Mouse (Mus musculus) midbrain, embryonic 14.5 days (tissue): ENCODE data around the gene Gstm1. TPM values are rescaled to one million over a fixed set of nuclear protein-coding genes. Genes with fewer than 3 reads are reported as not detected.
A peak's percentile ranks its signal among the peaks of the same experiment; 100 is the strongest.
"Not testable (repeated sequence)": the region's sequence is repeated elsewhere in the genome, so short reads cannot be mapped to it uniquely, and the experiment has no call there.

ENCODE experiments used
- ATAC-seq: fragments of 200-750 bp; cut with Nextera tagmentation; 2 replicates; pipeline ENCODE4 v1.8.0; 2017; ENCODE audit warnings: moderate number of reproducible peaks, moderate library complexity; ENCODE audit not compliant: low FRiP score, low TSS enrichment
- DNase-seq: peaks from one replicate; pipeline ENCODE4 v3.0.0-alpha.2; 2015
- H3K27ac ChIP-seq: fragments of 300-500 bp; sonication (generic); replicated peaks from 2 replicates; pipeline ENCODE4 v1.5.1; 2014; ENCODE audit warnings: mild to moderate bottlenecking, low read depth, low read length, moderate library complexity
- H3K27me3 ChIP-seq: fragments of 300-500 bp; sonication (generic); 2 replicates; pipeline ENCODE4 v1.6.1; 2014; ENCODE audit warnings: low read length, control low read depth, mixed read lengths; ENCODE audit not compliant: control insufficient read depth, insufficient read depth
- H3K36me3 ChIP-seq: fragments of 300-500 bp; sonication (generic); 2 replicates; pipeline ENCODE4 v1.6.1; 2014; ENCODE audit warnings: low read length, control low read depth; ENCODE audit not compliant: control insufficient read depth, insufficient read depth
- H3K4me1 ChIP-seq: fragments of 300-500 bp; sonication (generic); 2 replicates; pipeline ENCODE4 v1.6.1; 2014; ENCODE audit warnings: mild to moderate bottlenecking, antibody characterized with exemption, low read length, control low read depth; ENCODE audit not compliant: control insufficient read depth, insufficient read depth
- H3K4me2 ChIP-seq: fragments of 300-500 bp; sonication (generic); 2 replicates; pipeline ENCODE4 v1.6.1; 2014; ENCODE audit warnings: mild to moderate bottlenecking, low read length, moderate library complexity
- H3K4me3 ChIP-seq: fragments of 300-500 bp; sonication (generic); replicated peaks from 2 replicates; pipeline ENCODE4 v1.5.1; 2014; ENCODE audit warnings: low read depth, low read length
- H3K9ac ChIP-seq: fragments of 300-500 bp; sonication (generic); replicated peaks from 2 replicates; pipeline ENCODE4 v1.6.1; 2014; ENCODE audit warnings: mild to moderate bottlenecking, low read length, moderate library complexity
- H3K9me3 ChIP-seq: fragments of 300-500 bp; sonication (generic); 2 replicates; pipeline ENCODE4 v1.6.1; 2016; ENCODE audit warnings: low read length, control low read depth, mixed read lengths; ENCODE audit not compliant: control insufficient read depth
- WGBS: fragments of 180-500 bp; shearing (Covaris S2); extraction: QIAGEN DNeasy Blood & Tissue Kit; methylation state at CpG from one replicate; pipeline ENCODE4 v1.1.7; 2014; 5-methylcytosine and 5-hydroxymethylcytosine counted together
- polyA plus RNA-seq: library from polyadenylated mRNA; unstranded; fragments of >200 nt; fragmentation: Nextera tagmentation; extraction: Ambion mirVana; gene quantifications from 2 replicates; pipeline ENCODE4 v1.2.1, GENCODE M21; 2014

The Gstm1 gene
- polyA plus RNA-seq, 1 experiment from 2014 or later: 58.9 TPM

GRCm38 (mm10) chr3:108022650-108023049, 4.9 kb upstream of the Gstm1 start:
- H3K27me3 ChIP-seq: no peaks in the 10 kb centered on the region

GRCm38 (mm10) chr3:108020351-108021022, 2.7 kb upstream of the Gstm1 start:
- H3K9me3 ChIP-seq, H3K9ac ChIP-seq, ATAC-seq, DNase-seq, H3K27me3 ChIP-seq, H3K36me3 ChIP-seq, H3K27ac ChIP-seq, H3K4me2 ChIP-seq, H3K4me3 ChIP-seq, H3K4me1 ChIP-seq: not testable (repeated sequence)
- WGBS: 87% methylated on average over 11 of the region's 11 CpGs

More at GRCm38 (mm10) chr3:108022650-108023049, 4.9 kb upstream of the Gstm1 start:
- Histone ChIP-seq H3K4me3 (no peak overlapping the region), H3K4me2 (no peak overlapping the region), H3K36me3 (no peaks in the 10 kb centered on the region), H3K27ac (no peak overlapping the region), H3K4me1 (peaks cover 6% of the 10 kb centered on the region; the same call in 1 of the 2 replicates), H3K9me3 (no peaks in the 10 kb centered on the region), H3K9ac (no peak overlapping the region)
- ATAC-seq (no peak), DNase-seq (no peak)
- whole genome bisulfite sequencing: 79% methylated on average over 6 of the region's 6 CpGs

- not testable (repeated sequence) for H3K27ac ChIP-seq, H3K9me3 ChIP-seq, H3K27me3 ChIP-seq, H3K4me1 ChIP-seq, DNase-seq, H3K4me2 ChIP-seq, H3K4me3 ChIP-seq, H3K36me3 ChIP-seq, H3K9ac ChIP-seq, ATAC-seq
- WGBS: 69% methylated on average over 3 of the region's 3 CpGs
Observed at GRCm38 (mm10) chr3:108019226-108019625, 1.5 kb upstream of the Gstm1 start.

GRCm38 (mm10) chr3:108018190-108018820, 532 bp upstream of the Gstm1 start:
- no peak overlapping the region for H3K27ac ChIP-seq
- WGBS: 31% methylated on average over 14 of the region's 14 CpGs
- H3K27me3 ChIP-seq: no peaks in the 10 kb centered on the region
- peaks cover 6% of the 10 kb centered on the region; the same call in 1 of the 2 replicates for H3K4me1 ChIP-seq
- no peaks in the 10 kb centered on the region for H3K9me3 ChIP-seq
- H3K36me3 ChIP-seq: no peaks in the 10 kb centered on the region
- H3K4me3 ChIP-seq: peak overlapping the region; percentile 38
- H3K9ac ChIP-seq: no peak overlapping the region
- peak; percentile 7; the same call in 1 of the 2 replicates for ATAC-seq
- H3K4me2 ChIP-seq: peak overlapping the region; percentile 80
- DNase-seq: no peak

GRCm38 (mm10) chr3:108016468-108016867, 1.3 kb downstream of the Gstm1 start:
- Histone ChIP-seq H3K4me2 (peak overlapping the region; percentile 80), H3K4me1 (peaks cover 11% of the 10 kb centered on the region; the same call in 1 of the 2 replicates)
- 87% methylated on average over 5 of the region's 5 CpGs for WGBS
- H3K27ac ChIP-seq, H3K27me3 ChIP-seq, H3K9ac ChIP-seq, H3K36me3 ChIP-seq, ATAC-seq, H3K4me3 ChIP-seq, H3K9me3 ChIP-seq, DNase-seq: not testable (repeated sequence)

GRCm38 (mm10) chr3:108014974-108015346, 2.8 kb downstream of the Gstm1 start:
- WGBS: 90% methylated on average over 2 of the region's 2 CpGs
- H3K4me1 ChIP-seq: peaks cover 14% of the 10 kb centered on the region; the same call in 1 of the 2 replicates
- H3K9ac ChIP-seq: no peak overlapping the region
- no peak for DNase-seq
- no peak overlapping the region for H3K27ac ChIP-seq
- H3K27me3 ChIP-seq: no peaks in the 10 kb centered on the region
- no peak for ATAC-seq
- no peaks in the 10 kb centered on the region for H3K9me3 ChIP-seq
- H3K4me3 ChIP-seq: no peak overlapping the region
- no peak overlapping the region for H3K4me2 ChIP-seq
- H3K36me3 ChIP-seq: no peaks in the 10 kb centered on the region

GRCm38 (mm10) chr3:108014098-108014973, 3.4 kb downstream of the Gstm1 start:
- H3K27me3 ChIP-seq: no peaks in the 10 kb centered on the region
- no peaks in the 10 kb centered on the region for H3K36me3 ChIP-seq
- no peaks in the 10 kb centered on the region for H3K9me3 ChIP-seq
- no peak overlapping the region for H3K9ac ChIP-seq
- H3K4me3 ChIP-seq: no peak overlapping the region
- H3K4me2 ChIP-seq: no peak overlapping the region
- DNase-seq (no peak), ATAC-seq (no peak)
- 90% methylated on average over 8 of the region's 8 CpGs for WGBS
- no peak overlapping the region for H3K27ac ChIP-seq
- H3K4me1 ChIP-seq: peaks cover 14% of the 10 kb centered on the region; the same call in 1 of the 2 replicates

GRCm38 (mm10) chr3:108013331-108013871, 4.4 kb downstream of the Gstm1 start:
- Histone ChIP-seq H3K27me3 (no peaks in the 10 kb centered on the region), H3K27ac (no peak overlapping the region), H3K9me3 (no peaks in the 10 kb centered on the region), H3K36me3 (no peaks in the 10 kb centered on the region), H3K4me1 (peaks cover 12% of the 10 kb centered on the region; the same call in 1 of the 2 replicates), H3K4me2 (no peak overlapping the region), H3K9ac (no peak overlapping the region), H3K4me3 (no peak overlapping the region)
- DNase-seq (peak; percentile 20), ATAC-seq (no peak)
- WGBS: 82% methylated on average over 4 of the region's 4 CpGs
